Mouse (Mus musculus) T-cell, adult 2 months (primary cell): ENCODE data around the gene Rgmb.

Source experiments
- DNase-seq: peaks from one replicate; pipeline ENCODE4 v3.0.0; 2022; ENCODE audit warnings: low spot score

Rgmb gene

DNA sequence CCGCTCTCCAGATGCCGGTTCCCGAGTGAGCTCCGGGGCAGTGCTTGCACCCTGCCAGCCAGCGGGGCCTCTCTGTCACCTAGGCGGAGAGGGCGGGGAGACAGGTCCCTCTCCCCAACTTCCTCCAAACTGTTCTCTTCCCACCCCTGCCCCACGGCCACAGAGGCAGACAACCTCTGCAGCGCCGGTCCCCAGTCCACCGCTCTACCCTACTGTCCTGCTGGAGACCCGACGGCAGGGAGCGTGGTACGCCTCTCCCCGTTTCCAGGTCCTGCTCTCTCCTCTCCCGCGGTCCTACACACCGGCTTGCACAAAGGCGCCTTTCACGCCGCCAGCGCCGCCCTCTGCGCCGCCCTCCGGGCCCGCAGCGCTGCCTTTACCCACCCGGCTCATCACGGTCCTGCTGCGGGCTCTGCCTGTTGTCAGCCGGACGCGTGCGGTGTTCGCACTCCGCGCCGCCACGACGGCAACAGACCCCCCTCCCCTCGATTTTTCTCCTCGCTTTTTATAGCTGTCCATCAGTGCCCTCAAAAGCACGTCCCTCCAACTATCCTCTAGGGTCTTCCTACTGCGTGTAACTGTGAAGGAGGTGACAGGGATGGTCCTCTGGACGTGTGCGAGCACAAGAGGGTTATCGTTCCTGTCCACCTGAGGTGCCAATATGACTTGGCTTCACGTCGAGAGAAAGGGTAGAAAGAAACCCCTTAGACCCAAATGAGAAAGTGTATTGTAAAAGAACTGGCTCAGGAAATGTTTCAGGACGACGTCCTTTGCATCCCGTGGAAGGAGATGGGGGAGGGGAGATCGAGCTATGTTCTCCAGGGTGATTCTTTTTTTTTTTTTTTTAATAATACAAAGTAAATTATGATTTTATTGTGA, at the start of gene Rgmb:
Rgmb (minus strand) TSS at position 274 of the 879 bp plus-strand sequence.
- DNase-seq, result no peak

DNA sequence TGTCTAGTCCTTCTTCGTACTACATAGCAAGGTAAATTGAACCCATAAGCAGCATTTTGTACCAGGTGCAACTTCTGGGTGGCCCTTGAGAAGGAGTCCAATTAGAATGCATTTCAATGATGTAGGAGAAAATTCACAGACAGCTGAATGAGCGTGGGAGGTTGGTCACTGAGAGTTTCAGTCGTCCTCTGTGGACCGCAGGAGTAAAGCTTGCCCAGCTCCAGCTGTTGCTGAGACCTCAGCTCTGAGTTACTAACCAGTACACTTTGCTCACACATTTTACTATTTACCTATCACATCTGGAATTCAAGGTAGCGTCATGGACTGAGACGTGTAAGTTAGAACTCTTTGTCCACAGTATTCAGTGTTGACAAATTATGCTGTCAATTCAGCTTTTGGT, 43.9 kb upstream of the Rgmb start:
- DNase-seq, result no peak

DNA sequence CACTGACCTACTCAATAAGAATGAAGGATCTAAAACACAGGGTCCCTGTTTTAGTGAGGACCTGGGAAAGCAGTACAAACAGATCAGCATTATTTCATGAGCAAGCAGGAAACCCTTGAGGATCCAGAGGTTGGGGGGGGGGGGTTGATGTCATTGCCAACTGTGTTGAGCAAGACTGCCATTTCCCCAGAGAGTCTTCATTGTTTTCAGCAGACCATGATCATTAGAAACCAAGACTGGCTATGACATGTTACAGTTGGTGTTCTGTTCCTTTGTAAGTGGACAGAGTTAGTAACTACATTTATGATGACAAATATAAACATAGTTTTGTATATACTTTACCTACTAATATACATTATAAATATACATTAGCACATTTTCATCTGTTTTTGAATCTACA, 41.3 kb upstream of the Rgmb start:
- no peak for DNase-seq

DNA sequence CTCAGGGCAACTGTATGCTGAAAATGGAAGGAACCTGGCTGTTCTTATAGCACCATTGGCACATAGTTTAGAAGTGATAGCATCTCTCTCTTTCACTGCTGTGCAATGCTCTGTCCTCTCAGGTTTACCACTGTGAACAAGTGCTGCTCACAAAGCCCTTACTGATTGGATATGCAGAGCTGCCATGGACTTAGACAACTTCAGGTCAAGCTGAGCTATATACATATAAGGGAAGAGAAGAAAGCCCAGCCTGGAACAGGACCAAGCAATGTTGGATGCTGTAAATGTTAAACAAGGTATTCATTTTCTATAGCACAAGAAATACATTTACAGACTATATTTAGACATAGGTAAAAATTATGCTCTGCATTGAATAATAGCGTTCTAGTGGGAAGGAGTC, 34.4 kb upstream of the Rgmb start:
- no peak for DNase-seq

DNA sequence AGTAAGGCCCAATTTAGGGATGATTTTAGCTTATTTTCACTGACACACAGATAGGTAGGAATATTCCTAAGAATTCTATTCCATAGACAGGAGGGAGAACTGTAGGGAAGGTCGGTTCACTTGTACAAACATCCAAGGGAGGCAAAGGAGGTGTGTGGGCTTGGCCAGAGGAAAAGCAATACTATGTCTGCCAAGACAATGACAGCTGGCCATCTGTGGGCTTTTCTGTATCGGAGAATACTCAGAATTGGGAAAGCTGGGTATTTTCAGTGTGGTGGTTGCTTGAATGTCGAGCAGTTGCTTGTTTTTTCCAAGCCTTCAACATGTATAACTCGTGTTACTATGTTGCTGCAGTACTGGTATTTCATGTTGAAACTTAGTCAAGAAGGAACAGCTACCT, 31.5 kb upstream of the Rgmb start:
- DNase-seq, result no peak

DNA sequence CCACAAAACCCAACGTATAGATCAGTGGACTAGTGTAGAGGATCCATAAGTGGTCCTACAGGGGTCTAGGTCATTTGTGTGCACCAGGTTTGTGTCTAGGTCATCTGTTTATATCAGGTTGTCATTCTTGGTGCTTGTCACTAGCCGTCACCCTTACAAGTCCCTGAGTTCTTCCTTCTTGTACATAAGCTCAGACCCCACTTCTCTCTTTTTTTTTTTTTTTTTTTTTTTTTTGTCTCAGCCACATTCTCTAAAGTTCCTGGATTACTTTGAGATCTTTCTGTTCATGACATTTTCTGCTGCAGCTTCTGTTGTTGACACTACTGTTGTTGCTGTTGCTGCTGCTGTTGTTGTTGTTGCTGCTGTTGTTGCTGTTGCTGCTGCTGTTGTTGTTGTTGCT, 22.3 kb upstream of the Rgmb start:
- no peak for DNase-seq

DNA sequence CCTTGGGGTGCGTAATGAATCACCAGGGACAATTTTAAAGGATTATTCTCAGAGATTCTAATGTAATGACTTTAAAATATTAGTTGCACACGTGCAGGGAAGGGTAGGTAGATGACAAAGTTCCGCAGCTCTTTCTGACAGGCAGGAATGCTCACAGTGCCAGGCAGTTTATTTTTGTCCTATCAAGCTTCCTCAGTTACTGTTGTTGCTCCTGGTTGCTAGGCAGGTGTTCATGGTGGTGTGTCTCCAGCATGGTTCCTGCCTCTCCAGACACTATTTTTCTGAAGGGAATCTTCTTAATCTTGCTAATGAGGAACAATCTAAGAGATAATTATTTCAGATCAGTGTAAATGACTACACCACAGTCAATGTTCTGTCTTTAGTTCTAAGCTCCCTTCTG, 19.7 kb upstream of the Rgmb start:
- no peak for DNase-seq

DNA sequence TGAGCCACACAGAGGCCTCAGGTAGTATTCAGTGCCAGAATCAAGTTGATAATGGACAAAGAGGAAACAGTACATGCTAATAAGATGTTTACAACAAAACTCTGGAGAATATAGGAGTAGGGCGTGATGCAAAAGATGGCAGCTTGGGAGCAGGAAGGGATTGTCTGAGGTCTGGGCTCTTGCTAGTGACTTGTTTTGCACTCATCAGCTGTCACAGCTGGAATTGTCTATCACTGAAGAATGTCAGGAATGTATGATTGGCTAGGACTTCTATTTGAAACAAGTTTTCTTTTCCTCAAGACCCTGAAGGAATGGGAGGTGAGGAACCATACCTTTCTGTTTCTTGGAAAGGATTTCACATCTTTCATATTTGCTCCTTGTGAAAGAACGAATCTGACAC, 10.6 kb upstream of the Rgmb start:
- no peak for DNase-seq

DNA sequence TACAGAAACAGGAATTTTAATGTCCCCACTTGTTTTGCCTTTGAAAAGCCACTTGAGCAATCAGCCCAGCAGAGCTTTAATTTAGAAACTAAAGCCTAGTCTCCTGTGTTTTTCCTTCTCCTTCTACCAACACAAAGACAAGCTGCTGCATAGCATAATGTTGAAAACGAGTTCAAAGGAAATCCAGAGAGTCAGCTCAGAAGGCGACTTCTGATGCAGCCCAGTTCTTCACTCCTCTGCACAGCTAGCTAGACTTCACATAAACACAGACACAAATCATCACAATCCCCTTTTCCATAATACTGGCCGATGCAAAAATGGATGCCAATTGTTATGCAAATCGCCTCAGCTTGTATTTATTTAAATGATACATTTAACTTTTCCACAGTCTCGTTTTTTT, 1.6 kb upstream of the Rgmb start:
- DNase-seq, result no peak

DNA sequence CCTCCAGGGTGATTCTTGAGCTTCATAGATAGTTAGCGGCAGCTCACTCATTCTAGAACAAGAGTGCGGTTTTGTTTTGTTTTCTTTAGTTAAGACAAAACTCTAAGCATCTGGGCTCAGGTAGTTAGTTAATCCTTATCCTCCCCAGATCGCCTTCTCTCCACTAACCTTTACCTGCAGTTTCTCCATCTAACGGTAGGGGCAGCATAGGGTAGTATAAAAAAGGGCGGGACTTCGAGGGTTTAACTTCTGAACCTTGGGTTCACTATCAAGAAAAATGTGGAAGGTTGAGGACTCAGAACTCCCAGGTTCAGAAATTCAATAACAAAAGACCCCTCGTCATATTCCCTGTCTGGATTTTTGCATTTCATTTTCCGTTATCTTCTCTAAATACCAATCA, 971 bp upstream of the Rgmb start:
- peak; percentile 56 for DNase-seq

DNA sequence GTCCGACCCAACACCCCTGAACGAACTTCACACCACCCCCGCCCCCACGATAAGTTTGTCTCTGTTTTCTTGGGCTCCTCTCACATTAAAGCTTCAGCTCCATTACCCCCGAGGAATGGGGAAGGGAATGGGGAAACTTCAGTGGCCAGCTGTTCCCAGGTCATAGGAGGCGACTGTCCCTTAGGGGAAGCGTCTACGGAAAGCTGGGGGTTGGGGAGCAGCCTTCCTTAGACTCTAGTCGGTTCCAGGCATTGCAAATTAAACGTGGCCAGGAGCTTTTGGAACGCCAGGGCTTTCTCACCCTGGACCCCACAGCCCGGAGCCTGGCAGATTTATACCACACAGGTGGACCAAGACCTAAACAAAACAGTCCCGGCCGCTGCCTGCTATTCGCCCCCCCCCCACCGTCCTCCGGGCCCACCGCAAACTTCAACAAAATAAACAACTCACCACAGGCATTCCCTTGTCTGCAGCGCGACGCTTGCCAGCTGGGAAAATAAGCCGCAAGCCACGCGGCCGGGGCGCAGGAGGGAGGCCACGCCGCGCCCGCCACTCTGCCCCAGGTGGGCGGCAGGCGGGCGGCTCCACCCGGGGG, 571 bp downstream of the Rgmb start:
- no peak for DNase-seq

DNA sequence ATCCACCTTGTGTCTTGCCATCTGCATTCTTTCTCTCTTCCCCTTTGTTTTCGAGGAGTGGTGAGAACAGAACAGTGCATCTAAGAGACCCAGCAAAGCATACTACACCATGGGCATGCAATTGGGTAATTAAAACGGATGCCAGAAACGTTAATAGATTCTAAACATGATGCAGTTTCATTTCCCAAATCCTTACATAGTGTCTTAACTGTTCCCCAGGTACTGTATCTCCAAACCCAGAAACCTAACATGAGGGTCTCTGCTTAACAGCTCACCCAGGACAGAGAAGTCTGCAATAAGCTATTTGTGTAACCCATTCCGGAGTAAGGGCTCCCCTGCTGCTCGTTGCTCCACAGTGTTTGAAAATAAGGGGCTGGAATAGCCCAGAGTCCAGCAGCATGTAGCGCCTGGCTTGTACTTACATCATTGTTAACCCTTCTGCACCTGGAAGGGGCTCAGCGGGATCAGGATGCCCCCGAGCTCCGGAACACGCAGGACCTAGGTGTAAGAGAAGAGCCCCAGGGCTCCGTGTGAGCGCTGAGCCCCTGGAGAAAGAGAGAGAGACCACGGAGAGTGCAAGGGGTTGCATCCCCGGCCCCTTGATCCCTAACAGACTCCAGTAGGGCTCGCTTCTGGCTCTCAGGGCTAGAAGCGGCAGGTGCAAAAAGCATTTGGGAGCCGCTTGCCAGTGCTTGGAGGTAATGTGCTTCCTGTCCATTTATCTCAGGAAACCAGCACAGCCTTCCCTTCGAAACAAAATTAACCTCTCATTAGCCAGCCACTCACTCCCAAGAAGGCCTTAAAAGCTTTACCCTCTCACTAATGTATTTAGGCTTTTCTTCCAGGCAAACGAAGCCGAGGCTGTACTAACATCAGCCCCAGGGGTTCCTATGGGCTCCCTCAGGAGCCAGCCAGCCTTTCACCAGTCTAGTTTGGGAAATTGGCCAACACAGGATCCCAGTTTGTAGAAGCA, 1.4 kb downstream of the Rgmb start:
- no peak for DNase-seq

DNA sequence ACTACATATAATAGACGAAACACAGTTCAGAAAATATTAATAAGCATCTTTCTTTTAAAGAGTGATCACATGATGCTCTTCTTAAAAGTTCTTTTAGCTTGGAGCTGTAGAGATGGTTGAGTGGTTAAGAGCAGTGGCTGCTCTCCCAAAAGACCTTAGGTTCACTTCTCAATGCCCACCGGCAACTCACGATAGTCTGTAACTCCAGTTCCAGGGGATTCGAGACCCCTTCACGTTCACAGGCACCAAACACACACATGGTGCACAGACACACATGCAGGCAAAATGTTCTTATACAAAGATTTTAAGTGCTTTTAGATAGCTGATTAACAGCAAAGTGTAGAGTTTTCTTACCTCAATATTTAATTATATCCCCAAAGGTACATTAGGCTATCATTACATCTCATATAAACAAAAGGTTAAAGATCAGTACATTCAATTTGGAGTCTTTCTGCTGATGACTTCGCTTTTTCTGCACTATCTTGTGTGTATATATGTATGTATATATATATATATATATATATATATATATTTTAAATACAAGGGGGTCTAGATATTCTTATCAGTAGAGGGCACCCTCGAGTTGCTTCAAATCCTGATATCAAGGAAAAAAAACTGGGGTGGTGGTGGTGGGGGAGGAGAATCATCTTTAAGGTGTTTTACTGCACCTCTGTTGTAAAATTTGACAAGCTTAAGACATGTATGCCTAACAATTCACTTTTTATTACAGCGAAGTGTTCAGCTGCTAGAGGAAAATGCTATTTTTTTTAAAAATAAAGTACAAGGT, 2.5 kb downstream of the Rgmb start:
- DNase-seq, result no peak

DNA sequence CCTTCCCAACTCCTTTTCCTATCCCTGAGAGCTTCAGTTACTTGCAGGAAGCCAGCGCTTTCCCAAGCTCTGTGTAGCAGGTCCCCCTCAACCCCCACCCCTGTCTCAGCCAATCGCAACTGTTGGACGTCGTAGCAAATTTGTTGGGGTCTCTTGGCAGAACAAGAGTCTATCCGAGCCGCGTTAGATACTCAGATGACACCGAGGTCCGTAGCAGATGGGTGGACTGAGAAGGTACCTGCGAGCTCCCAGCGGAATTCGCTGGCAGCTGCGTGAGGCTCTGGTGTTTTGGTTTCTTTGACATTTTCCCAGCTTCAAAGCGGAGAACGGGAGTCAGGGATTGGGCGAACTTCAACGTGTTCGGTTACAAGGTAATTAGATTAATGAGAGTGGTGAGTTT, 3.9 kb downstream of the Rgmb start:
- DNase-seq, result no peak

DNA sequence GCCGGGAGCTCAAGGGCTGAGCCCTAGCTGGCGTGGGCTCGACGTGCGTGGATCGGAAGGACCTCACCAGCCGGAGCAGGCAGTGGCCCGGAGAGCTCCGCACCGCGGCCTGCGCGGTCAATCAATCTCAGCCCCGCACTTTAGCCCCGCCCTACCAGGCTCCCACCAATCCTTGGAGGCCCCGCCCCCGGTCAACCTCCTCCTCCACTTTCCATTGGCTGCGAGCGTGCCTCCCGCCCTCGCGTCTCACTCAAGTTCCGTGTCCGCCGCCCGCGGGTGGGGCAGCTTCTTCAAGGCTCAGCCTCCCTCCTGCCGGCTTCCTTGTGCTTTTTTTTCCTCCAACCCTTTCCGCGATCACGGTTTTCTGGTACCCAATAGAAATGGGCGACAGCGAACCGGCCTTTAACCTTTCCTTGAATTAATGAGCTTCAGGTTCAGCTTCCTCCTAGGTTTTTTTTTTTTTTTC, 4.4 kb downstream of the Rgmb start:
- DNase-seq, result peak; percentile 87

DNA sequence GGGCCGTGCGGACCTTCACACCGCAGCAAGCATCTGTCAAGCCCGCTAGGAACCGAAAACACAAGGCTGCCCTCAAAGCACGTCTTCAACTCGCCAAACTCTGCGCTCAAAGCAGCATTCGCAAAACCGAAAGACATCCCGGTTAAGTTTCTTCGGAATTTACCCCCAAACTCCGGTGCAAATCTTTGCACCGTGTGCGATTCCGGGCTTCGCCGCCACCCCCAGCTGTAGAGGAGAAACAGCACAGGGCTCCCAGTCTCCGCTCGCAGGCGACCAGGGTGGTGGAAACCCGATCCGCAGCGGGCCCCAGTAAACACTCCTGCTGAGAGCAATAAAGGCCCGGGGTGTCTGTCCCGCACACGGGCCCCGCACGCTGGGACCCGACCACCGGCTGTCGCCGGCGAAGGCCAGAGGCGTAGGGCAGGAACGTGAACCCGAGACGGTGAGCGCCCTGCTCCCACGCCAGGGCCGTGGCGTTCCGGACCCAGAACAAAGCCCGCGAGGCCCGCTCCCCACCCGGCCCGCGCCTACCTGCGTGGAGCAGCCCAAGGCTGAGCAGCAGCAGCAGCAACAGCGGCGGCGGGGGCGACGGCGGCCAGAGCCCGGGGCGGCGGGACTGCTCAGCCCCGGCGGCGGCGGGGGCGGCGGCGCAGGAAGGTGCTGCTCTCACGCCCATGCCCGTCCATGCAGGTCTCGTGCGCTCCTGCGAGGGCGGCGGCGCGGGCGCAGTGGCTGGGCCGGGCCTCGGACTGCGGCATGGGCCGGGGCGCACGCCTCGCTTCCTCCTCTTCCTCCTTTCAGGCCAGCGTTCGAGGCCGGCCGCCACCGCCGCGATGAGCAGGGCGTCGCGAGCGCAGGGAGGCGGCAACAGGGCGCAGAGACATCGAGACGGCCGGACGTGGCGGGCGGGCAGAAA, 5.1 kb downstream of the Rgmb start:
- peak; percentile 34 for DNase-seq

DNA sequence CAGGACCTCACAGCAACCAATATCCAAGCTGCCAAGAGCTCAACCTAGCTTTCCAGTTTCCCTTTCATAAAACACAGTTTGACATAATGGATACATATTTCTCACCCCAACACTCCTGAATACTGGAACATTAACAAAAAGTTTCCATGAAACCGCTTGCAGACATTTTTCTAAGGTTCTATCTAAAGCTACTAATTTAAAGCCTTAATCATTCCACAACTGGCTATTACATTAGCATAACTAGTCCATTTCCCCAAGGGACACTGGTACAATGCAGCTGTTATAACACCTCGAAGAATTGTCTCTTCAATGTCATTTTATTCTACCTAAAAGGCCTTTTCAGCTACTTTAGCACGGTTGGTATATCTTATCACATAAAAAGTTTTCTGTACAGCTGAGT, 6.0 kb downstream of the Rgmb start:
- no peak for DNase-seq

DNA sequence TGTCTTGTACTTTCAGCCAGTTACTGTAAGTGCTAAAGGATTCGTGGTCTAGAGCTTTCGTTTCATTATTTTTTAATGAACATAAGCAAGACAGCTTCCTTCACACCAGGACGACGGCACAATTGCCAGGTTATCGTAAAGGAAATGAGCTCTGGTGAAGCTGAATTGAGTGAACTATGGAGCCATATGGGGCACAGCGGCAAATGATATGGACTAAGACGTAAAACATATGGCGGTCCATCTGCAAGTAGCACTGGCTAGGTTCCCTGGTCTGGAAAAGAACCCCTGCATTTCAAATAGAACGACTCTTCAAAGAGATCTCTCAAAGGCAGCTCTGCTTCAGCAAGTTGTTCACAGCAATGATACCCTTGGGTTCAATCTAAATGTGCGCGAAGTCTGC, 6.5 kb downstream of the Rgmb start:
- no peak for DNase-seq

DNA sequence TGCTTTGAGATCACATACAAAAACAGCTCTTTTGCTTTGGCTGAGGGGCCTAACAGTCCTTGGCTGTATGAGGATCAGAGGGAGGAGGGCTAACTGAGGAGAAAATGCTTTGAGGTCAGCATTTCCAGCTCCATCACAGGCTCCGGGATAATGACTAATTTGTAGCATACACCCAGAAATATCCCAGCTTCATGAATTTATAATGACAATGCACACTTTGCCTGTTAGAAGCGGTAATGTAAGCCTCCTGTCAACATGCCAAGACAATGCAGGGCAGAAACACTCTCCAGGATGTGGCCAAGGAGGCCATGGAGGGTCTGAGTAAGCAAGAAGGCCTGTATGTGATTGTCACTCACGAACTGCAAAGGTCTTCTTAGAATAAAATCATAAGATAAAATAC, 7.0 kb downstream of the Rgmb start:
- DNase-seq, result no peak

DNA sequence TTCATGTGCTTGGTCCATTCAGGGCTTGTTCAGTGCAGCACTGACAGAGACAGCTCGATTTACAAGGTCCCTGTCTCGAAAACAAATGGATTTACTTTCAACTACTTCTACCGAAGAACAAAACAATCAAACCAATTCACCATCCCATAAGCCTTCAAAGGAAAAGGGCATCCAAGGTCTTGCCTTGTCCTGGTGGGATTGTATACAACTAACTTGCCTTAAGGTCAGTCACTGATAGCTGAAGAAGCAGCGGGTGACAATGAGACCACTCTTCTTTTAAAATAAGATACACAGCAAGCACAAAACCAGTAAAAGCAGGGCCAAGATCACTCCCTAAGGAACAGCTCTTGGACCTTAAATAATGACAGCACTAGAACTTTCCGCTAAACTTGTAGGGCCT, 7.6 kb downstream of the Rgmb start:
- DNase-seq, result no peak

DNA sequence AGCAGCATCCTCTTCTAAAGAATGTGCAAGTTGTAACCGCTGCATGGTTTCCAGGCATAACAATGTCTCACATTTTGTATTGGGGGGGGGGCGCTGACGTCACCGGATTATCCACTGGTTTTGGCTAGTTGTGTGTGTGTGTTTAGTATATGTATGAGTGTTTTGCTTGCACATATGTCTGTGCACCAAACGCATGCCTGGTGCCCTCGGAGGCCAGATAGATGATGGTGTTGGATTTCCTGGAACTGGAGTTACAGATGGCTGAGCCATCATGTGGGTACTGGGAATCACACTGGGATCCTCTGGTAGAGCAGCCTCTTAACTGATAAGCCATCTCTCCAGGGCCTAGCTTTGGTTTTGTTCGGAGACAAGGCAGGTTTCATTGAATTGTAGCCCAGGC, 8.5 kb downstream of the Rgmb start:
- DNase-seq, result no peak
